Mouse (Mus musculus): ENCODE results near the gene Arhgef6.
A peak's percentile ranks its signal among the peaks of the same experiment; 100 is the strongest.

Gene Arhgef6

GRCm38 (mm10) chrX:57298946-57299345, 39.6 kb downstream of the Arhgef6 start:
- DNase-seq = no peak

GRCm38 (mm10) chrX:57288458-57288857, 50.1 kb downstream of the Arhgef6 start:
- DNase-seq = no peak

- DNase-seq = no peak
These were observed 52.2 kb downstream of the Arhgef6 start for GRCm38 (mm10) chrX:57286281-57286680.

- DNase-seq = no peak
These were observed 56.3 kb downstream of the Arhgef6 start for GRCm38 (mm10) chrX:57282184-57282583.

GRCm38 (mm10) chrX:57277560-57278335, 60.8 kb downstream of the Arhgef6 start:
- no peak for DNase-seq

GRCm38 (mm10) chrX:57263515-57263914, 75.0 kb downstream of the Arhgef6 start:
- no peak for DNase-seq

- DNase-seq = peak; percentile 17
These were observed 77.8 kb downstream of the Arhgef6 start for GRCm38 (mm10) chrX:57260744-57261143.

- DNase-seq = no peak
These were observed 85.0 kb downstream of the Arhgef6 start for GRCm38 (mm10) chrX:57253329-57254055.

- DNase-seq = no peak
These were observed 100.0 kb downstream of the Arhgef6 start for GRCm38 (mm10) chrX:57238572-57238971.

- DNase-seq = no peak
These were observed 102.5 kb downstream of the Arhgef6 start for GRCm38 (mm10) chrX:57235982-57236381.

GRCm38 (mm10) chrX:57233596-57233995, 104.9 kb downstream of the Arhgef6 start:
- DNase-seq = no peak

- no peak for DNase-seq
These were observed 110.4 kb downstream of the Arhgef6 start for GRCm38 (mm10) chrX:57228178-57228577.

- no peak for DNase-seq
These were observed 115.2 kb downstream of the Arhgef6 start for GRCm38 (mm10) chrX:57223301-57223700.

- DNase-seq = no peak
These were observed 116.6 kb downstream of the Arhgef6 start for GRCm38 (mm10) chrX:57221881-57222280.

GRCm38 (mm10) chrX:57219563-57219962, 119.0 kb downstream of the Arhgef6 start:
- no peak for DNase-seq

GRCm38 (mm10) chrX:57216271-57216670, 122.3 kb downstream of the Arhgef6 start:
- no peak for DNase-seq

GRCm38 (mm10) chrX:57215495-57215894, 123.0 kb downstream of the Arhgef6 start:
- DNase-seq = no peak

GRCm38 (mm10) chrX:57212862-57213261, 125.7 kb downstream of the Arhgef6 start:
- DNase-seq = no peak

GRCm38 (mm10) chrX:57211876-57212275, 126.7 kb downstream of the Arhgef6 start, which contains the start of gene Cd40lg:
TSS of gene Cd40lg (plus strand) at chrX:57212143.
- no peak for DNase-seq

GRCm38 (mm10) chrX:57210591-57210990, 127.9 kb downstream of the Arhgef6 start:
- no peak for DNase-seq

- DNase-seq = no peak
These were observed 138.1 kb downstream of the Arhgef6 start for GRCm38 (mm10) chrX:57200397-57200796.

GRCm38 (mm10) chrX:57198036-57198435, 140.5 kb downstream of the Arhgef6 start:
- no peak for DNase-seq

GRCm38 (mm10) chrX:57196319-57196718, 142.2 kb downstream of the Arhgef6 start:
- no peak for DNase-seq

- DNase-seq = no peak
These were observed 149.2 kb downstream of the Arhgef6 start for GRCm38 (mm10) chrX:57189335-57189734.

Measured in retina, postnatal 1 day (tissue).